Mouse (Mus musculus) spleen, adult 2 months (tissue): ENCODE measurements around the gene Ankrd54.

Source experiments
- CTCF ChIP-seq: fragments of 200-500 bp; IDR thresholded peaks from 2 replicates; pipeline ENCODE4 v1.5.1; 2011; ENCODE audit warnings: mild to moderate bottlenecking, inconsistent platforms; ENCODE audit not compliant: insufficient read depth, insufficient read length, insufficient replicate concordance; ENCODE audit errors: extremely low read depth
- POLR2A ChIP-seq: fragments of 200-500 bp; IDR thresholded peaks from 2 replicates; pipeline ENCODE4 v1.6.1; 2011; ENCODE audit warnings: low read depth, low read length, inconsistent platforms

GRCm38 (mm10) chr15:79007059-79007458 is 55.6 kb downstream of the Ankrd54 start:
- TF ChIP-seq POLR2A: no peak
- no peak for TF ChIP-seq CTCF
